Mouse (Mus musculus) embryonic facial prominence, embryonic 10.5 days (tissue): ENCODE measurements around the gene Ccdc71. TPM values are rescaled to one million over a fixed set of nuclear protein-coding genes. Genes with fewer than 3 reads are reported as not detected.

ENCODE experiments used
- DNase-seq: peaks from one replicate; pipeline ENCODE4 v3.0.0-alpha.2; 2017; ENCODE audit warnings: low spot score
- H3K27ac ChIP-seq: fragments of 300-500 bp; sonication (generic); replicated peaks from 2 replicates; pipeline ENCODE4 v1.5.1; 2016; ENCODE audit warnings: mild to moderate bottlenecking
- H3K27me3 ChIP-seq: fragments of 300-500 bp; sonication (generic); replicated peaks from 2 replicates; pipeline ENCODE4 v1.6.1; 2016; ENCODE audit warnings: low read depth, mild to moderate bottlenecking; ENCODE audit not compliant: poor library complexity, severe bottlenecking
- H3K36me3 ChIP-seq: fragments of 300-500 bp; sonication (generic); replicated peaks from 2 replicates; pipeline ENCODE4 v1.6.1; 2016; ENCODE audit warnings: mild to moderate bottlenecking, moderate library complexity
- H3K4me1 ChIP-seq: fragments of 300-500 bp; sonication (generic); 2 replicates; pipeline ENCODE4 v1.6.1; 2016
- H3K4me3 ChIP-seq: fragments of 300-500 bp; sonication (generic); 2 replicates; pipeline ENCODE4 v1.5.1; 2016; ENCODE audit warnings: mild to moderate bottlenecking, moderate library complexity
- H3K9me3 ChIP-seq: fragments of 300-500 bp; sonication (generic); 2 replicates; pipeline ENCODE4 v1.6.1; 2016; ENCODE audit warnings: mild to moderate bottlenecking
- WGBS: fragments of 180-500 bp; shearing (Covaris S2); methylation state at CpG from one replicate; pipeline ENCODE4 v1.1.7; 2016; 5-methylcytosine and 5-hydroxymethylcytosine counted together
- polyA plus RNA-seq: library from polyadenylated mRNA; unstranded; fragments of >200 nt; fragmentation: Nextera tagmentation; extraction: Ambion mirVana; gene quantifications from 2 replicates; pipeline ENCODE4 v1.2.1, GENCODE M21; 2016

The Ccdc71 gene
- polyA plus RNA-seq: 56.6 and 57.5 TPM in 2 replicates

DNA sequence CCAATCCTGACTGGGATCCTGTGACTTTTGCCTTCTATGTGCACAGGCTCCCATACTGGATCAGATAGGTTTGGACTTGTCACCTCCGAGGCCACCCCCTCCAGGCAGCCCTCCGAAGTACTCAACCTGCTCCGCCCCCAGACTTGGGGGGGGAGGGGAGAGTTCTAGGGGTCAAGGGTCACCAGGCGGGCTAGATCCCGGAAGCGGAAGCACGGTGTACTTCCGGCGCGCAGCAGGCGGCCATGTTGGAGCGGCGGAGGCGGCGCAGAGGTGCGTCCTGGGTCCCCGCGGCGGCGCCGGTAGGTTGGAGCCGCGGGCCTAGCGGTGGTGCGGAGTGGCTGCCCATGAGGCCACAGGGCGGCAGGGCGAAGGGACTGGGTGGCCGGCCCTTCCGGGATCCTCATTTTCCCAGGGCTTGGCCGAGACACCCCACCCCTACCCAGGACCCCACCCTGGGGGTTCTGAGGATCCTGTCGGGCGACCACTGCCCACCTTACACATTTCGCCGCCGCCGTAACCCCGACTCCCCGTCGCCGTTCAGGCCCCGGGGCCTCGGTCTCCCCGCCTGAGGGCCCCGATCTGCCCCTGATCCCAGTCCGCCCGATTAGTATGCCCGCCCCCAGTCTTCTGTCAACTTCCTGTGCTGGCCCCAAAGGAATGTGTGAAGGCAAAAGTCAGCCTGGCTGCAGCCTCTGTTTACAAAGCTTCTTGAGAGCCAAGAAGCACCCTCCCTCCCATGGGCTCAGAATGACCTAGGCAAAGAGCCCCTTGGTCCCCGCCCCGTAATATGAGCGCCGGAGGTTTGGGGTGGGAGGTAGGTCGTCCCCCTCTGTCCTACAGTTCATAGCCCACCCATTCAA is at the start of gene Ccdc71:
Gene Ccdc71 (plus strand): TSS at position 209 of the 860 bp plus-strand sequence.
- peaks cover 25% of the 10 kb centered on the region for H3K4me1 ChIP-seq
- H3K9me3 ChIP-seq: no peaks in the 10 kb centered on the region
- H3K36me3 ChIP-seq: peaks cover 36% of the 10 kb centered on the region
- H3K27me3 ChIP-seq: no peaks in the 10 kb centered on the region
- H3K4me3 ChIP-seq: peak within 1 kb of the TSS; percentile 83
- peak; percentile 91 for DNase-seq
- H3K27ac ChIP-seq: peak within 1 kb of the TSS; percentile 95
- WGBS: under 1% methylated on average over 52 of the region's 52 CpGs

DNA sequence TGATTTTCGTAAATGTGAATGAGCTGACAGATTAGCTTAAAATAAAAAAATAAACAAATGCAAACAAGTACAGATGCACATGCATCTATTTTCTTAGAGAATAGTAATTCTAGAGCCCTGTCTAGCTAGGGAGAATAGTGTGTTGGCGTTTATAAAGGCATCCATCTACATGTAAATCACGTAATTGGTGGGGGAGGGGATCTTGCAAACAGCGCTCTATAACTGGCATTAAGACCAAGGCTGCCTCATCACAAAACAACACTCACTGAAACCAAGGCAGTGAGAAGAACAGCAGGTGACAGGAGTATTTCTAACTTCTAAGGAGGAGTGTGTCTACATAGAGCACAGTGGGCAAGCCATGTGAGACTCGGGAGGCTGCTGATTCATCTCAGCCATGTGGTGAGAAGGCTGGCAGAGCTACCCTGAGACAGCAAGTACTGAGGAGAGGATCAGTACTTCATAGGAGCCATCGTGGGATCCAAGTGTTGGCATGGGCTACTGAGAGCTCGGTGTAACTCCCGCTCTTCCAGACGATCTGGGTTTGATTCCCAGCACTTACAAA is 48.9 kb upstream of the Ccdc71 start:
- Histone ChIP-seq H3K4me1 (no peaks in the 10 kb centered on the region), H3K9me3 (no peaks in the 10 kb centered on the region), H3K27ac (no peak overlapping the region), H3K4me3 (no peak overlapping the region), H3K27me3 (no peaks in the 10 kb centered on the region), H3K36me3 (no peaks in the 10 kb centered on the region)
- WGBS: 78% methylated on average over 9 of the region's 9 CpGs
- no peak for DNase-seq

DNA sequence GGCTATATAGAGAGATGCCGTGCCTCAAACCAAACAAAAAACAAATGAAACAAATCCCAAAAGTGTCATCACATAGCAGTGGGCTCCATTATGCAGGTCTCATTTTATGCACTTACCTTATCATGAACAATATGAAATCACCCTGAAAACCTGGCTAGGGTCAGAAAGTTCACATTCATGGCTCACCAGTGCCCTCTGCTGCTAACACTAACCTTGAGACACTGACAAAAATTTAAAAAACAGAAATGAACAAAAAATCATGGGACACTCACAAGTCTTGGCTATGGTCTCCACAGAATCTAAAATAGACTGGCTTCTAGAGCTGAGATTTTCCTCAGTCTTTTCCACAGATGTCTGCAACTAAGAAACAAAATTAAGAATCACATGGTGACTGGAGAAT is 48.1 kb upstream of the Ccdc71 start:
- Histone ChIP-seq H3K36me3 (no peaks in the 10 kb centered on the region), H3K4me3 (no peak overlapping the region), H3K27me3 (no peaks in the 10 kb centered on the region), H3K4me1 (no peaks in the 10 kb centered on the region), H3K9me3 (no peaks in the 10 kb centered on the region), H3K27ac (no peak overlapping the region)
- WGBS: 77% methylated on average over 1 of the region's 1 CpGs
- DNase-seq: no peak

DNA sequence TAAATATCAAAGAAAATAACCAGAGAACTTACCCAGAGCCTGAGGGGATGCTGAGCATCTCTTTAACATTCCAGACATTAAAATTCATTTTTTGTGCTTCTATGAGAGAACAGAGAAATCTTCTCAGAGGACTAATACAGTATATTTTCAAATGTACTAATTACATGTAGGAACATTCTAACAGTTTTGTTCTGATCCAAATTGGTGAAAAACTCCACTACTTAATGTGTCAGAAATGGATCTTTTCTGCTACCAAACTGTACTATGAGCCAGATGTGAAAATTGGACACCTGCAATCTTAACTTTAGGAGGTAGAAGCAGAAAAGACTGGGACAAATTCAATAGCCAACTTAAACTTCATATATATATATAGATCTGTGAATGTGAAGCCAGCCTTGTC is 31.9 kb upstream of the Ccdc71 start, which contains the start of gene Ccdc36:
Gene Ccdc36 (minus strand): TSS at position 101 of the 400 bp plus-strand sequence.
- Histone ChIP-seq H3K4me3 (no peak within 1 kb of the TSS), H3K27ac (no peak within 1 kb of the TSS)
- DNase-seq: no peak

DNA sequence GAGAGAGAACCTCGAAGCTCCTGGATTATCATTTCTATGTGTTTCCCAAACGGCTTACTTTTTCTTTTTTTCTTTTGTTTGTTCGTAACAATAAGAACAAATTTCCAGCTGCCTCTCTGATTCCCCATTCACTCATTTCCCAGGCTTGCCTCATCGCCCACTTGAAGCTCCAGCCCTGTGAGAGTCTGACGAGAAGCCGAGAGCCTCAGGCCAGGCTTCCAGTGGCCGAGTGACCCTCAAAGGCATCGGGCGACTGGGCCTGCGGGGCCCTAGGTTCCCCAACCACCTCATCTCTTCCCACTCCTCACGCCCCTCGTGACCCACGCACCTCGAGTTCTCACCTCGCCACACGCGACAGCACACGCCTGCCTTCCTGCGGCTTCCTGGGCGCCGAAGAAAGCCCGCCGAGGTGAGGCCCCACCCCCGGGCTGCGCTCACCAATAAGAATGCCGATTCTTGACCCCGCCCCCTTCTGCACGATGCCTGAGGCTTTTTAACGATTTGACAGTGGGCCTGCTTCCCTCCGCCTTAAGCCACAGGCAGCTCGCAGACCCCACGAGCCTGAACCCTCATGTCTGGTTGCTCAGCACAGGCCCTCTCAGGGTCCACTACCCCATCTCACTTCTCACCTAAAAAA is 28.8 kb upstream of the Ccdc71 start:
- WGBS: 53% methylated on average over 32 of the region's 32 CpGs
- peak overlapping the region; percentile 70 for H3K27ac ChIP-seq
- H3K9me3 ChIP-seq: no peaks in the 10 kb centered on the region
- H3K27me3 ChIP-seq: no peaks in the 10 kb centered on the region; the same call in 1 of the 2 replicates
- peak; percentile 66 for DNase-seq
- peak overlapping the region; percentile 43 for H3K4me3 ChIP-seq
- H3K4me1 ChIP-seq: peaks cover 7% of the 10 kb centered on the region
- no peaks in the 10 kb centered on the region for H3K36me3 ChIP-seq

More for the DNA sequence above, 31.9 kb upstream of the Ccdc71 start, which contains the start of gene Ccdc36:
- no peaks in the 10 kb centered on the region for H3K9me3 ChIP-seq
- peaks cover 7% of the 10 kb centered on the region for H3K4me1 ChIP-seq
- H3K27me3 ChIP-seq: no peaks in the 10 kb centered on the region; the same call in 1 of the 2 replicates
- H3K36me3 ChIP-seq: no peaks in the 10 kb centered on the region

DNA sequence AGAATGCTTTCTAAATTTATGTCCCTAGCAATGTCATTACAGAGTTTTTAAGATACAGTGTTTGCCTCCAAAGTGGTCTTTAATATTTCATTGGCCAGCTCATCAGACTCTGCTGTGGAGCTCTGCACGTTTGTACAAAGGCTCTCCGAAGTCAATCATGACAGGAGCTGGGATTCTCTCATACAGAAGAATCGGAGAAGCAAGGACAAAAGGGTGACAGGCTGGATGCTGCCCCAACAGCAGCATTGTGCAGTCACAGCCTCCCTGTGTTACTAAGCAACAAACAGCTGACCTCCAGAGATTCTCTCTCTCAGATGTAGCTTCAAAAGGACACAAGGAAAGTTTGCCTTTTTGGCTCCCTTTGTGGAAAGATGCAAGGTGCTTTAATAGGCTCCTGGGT is 24.1 kb upstream of the Ccdc71 start, which contains the start of gene BC048562:
Gene BC048562 (plus strand): TSS at position 301 of the 400 bp plus-strand sequence.
- H3K27ac ChIP-seq: no peak within 1 kb of the TSS
- DNase-seq: no peak
- 76% methylated on average over 3 of the region's 3 CpGs for WGBS
- H3K9me3 ChIP-seq: no peaks in the 10 kb centered on the region
- H3K4me3 ChIP-seq: no peak within 1 kb of the TSS
- H3K36me3 ChIP-seq: no peaks in the 10 kb centered on the region
- no peaks in the 10 kb centered on the region for H3K27me3 ChIP-seq
- peaks cover 7% of the 10 kb centered on the region for H3K4me1 ChIP-seq

DNA sequence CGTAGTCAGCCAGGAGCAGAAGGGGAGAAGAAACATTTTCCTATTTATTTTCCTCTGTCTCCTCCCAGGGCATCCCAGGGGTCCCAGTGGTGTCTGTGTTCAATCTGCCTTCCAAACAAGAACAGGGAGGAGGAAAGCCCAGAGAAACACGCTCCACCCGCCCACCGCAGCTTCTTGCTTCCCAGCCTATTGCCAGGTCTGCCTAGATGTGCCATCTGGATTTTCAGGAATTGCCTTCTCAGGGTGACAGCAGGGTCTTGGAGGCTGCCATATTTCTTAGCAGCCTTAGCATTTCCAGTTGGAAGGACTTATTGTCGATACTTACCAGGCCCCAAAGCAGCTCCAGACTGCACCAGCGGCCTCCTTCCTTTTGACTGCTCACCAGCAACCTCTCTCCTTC is 21.2 kb upstream of the Ccdc71 start:
- Histone ChIP-seq H3K4me3 (no peak overlapping the region), H3K27ac (no peak overlapping the region), H3K36me3 (no peaks in the 10 kb centered on the region), H3K4me1 (no peaks in the 10 kb centered on the region), H3K27me3 (no peaks in the 10 kb centered on the region), H3K9me3 (no peaks in the 10 kb centered on the region)
- 84% methylated on average over 6 of the region's 6 CpGs for WGBS
- DNase-seq: no peak

DNA sequence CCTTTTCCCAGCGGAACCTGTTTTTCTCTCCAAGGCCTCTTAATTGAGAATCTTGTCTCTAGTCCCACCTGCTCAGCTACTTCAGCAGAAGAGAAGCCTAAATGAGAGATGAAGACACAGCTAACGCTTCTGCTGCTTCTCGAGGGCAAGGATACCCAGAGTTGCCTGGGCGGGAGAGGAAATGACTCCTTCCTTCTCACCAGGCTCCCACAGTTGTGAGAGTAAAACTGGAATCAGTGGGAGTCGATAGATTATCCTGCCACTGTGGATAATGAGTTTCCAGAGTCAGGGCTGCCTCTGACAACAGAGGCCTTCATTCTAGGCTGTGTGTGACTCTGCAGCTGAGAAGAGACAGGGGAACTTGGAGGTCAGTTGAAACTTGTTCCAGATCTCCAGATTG is 19.8 kb upstream of the Ccdc71 start:
- Histone ChIP-seq H3K27me3 (no peaks in the 10 kb centered on the region), H3K36me3 (no peaks in the 10 kb centered on the region), H3K9me3 (no peaks in the 10 kb centered on the region), H3K27ac (no peak overlapping the region), H3K4me3 (no peak overlapping the region), H3K4me1 (no peaks in the 10 kb centered on the region)
- 80% methylated on average over 5 of the region's 5 CpGs for WGBS
- no peak for DNase-seq

DNA sequence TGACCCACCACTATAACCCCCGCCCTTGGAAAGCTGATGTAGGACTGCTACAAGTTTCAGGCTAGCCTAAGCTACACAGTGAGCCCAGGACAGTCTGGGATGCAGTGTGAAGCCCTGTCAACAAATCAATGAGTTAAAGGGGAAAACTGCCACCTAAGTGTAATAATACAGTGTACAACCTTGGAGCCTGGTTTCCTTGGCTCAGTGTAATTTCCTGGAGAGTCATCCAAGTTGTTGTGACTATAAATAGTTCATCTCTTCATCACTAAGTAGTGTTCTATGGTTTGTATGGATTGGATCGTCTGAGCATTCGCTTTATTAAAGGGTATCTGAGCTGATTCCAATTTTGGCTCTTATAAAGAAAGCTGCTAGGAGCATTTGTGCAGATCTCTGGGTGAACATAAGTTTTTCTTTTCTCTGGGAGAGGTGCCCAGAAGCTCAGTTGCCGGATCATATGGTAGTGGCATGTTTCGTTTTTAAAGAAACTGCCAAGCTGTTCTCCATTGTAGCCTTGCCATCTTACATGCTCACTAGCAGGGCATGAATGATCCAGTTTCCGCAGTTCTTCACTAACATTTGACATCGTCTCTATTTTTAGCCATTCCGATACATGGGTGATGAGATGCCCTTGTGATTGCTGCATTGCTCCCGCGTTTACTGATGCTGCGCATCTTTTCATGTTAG is 18.9 kb upstream of the Ccdc71 start:
- no peak for DNase-seq
- Histone ChIP-seq H3K9me3 (no peaks in the 10 kb centered on the region), H3K27me3 (no peaks in the 10 kb centered on the region), H3K4me1 (no peaks in the 10 kb centered on the region), H3K4me3 (no peak overlapping the region), H3K36me3 (no peaks in the 10 kb centered on the region), H3K27ac (no peak overlapping the region)
- 93% methylated on average over 11 of the region's 11 CpGs for WGBS

DNA sequence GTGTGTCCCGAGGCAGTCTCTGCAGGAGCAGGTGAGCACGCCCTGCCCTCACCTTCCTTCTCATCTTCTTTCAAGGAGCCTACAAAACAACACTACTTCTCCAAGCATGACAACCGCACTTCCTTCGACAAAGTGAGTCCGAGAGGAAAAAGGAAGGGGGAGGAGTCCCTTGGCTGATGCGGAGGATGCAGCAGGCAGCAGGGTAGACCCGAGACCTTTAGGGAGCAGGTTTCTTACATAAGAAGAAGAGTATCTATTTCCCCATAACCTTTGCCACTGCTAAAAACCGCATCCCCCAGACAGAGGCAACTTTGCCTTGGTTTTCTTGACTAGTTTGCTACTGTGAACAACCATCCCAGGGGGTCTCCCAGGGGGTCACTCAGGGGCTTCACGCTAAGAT is 15.2 kb upstream of the Ccdc71 start:
- Histone ChIP-seq H3K9me3 (no peaks in the 10 kb centered on the region), H3K27ac (no peak overlapping the region), H3K4me1 (peaks cover 16% of the 10 kb centered on the region), H3K36me3 (peaks cover 15% of the 10 kb centered on the region; the same call in 1 of the 2 replicates), H3K4me3 (no peak overlapping the region), H3K27me3 (no peaks in the 10 kb centered on the region)
- WGBS: 64% methylated on average over 9 of the region's 9 CpGs
- DNase-seq: no peak

DNA sequence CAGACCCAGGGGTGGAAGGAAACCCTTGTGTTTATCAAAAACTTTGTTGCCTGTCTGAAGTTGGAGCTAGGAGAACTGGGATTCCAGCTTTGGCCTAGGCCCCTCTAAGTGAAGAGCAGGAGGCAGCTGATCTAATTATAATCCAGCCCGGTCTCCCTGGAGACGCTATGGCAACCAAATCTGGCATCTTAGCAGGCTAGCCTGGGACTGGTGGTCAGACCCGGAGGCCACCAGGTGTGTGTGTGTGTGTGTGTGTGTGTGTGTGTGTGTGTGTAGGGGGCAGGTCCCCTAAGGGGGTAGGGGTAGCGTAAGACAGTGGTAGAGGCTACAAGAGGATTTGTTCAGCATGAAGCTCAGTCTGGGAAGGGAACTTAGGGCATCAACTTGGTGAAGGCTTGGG is 10.5 kb upstream of the Ccdc71 start:
- 0 out of 2 replicates have a peak, but pooled peaks cover 2% of the 10 kb centered on the region for H3K9me3 ChIP-seq
- H3K27ac ChIP-seq: peak overlapping the region; percentile 84
- DNase-seq: peak; percentile 83
- WGBS: 53% methylated on average over 4 of the region's 4 CpGs
- peaks cover 11% of the 10 kb centered on the region for H3K27me3 ChIP-seq
- H3K4me1 ChIP-seq: peaks cover 48% of the 10 kb centered on the region
- H3K36me3 ChIP-seq: peaks cover 15% of the 10 kb centered on the region; the same call in 1 of the 2 replicates
- peak overlapping the region; percentile 74; the same call in 1 of the 2 replicates for H3K4me3 ChIP-seq
